Mouse (Mus musculus) spleen, adult 2 months (tissue): ENCODE measurements around the gene Zfp653. TPM values are rescaled to one million over a fixed set of nuclear protein-coding genes. Genes with fewer than 3 reads are reported as not detected.

ENCODE experiments used
- DNase-seq, 2 experiments: peaks; one replicate each; pipeline versions ENCODE4 v3.0.0 to v3.0.0-alpha.2; 2012 to 2021; ENCODE audit warnings: low spot score in 2 of 2, low read depth in 1 of 2
- H3K27ac ChIP-seq: fragments of 200-500 bp; 2 replicates; pipeline ENCODE4 v1.5.1; 2012; ENCODE audit warnings: low read length, inconsistent platforms; ENCODE audit not compliant: insufficient read depth
- H3K27me3 ChIP-seq: fragments of 200-500 bp; 2 replicates; pipeline ENCODE4 v1.6.1; 2012; ENCODE audit warnings: mild to moderate bottlenecking, moderate library complexity, low read length, inconsistent platforms; ENCODE audit not compliant: control insufficient read depth, insufficient read depth
- H3K36me3 ChIP-seq: fragments of 200-500 bp; 2 replicates; pipeline ENCODE4 v1.6.1; 2012; ENCODE audit warnings: mild to moderate bottlenecking, low read length, inconsistent platforms; ENCODE audit not compliant: control insufficient read depth, insufficient read depth
- H3K4me1 ChIP-seq: fragments of 200-500 bp; 2 replicates; pipeline ENCODE4 v1.6.1; 2011; ENCODE audit warnings: inconsistent platforms; ENCODE audit not compliant: control insufficient read depth, insufficient read depth, insufficient read length
- H3K4me3 ChIP-seq: fragments of 200-500 bp; 2 replicates; pipeline ENCODE4 v1.5.1; 2011; ENCODE audit warnings: mild to moderate bottlenecking, inconsistent platforms; ENCODE audit not compliant: insufficient read depth, insufficient read length; ENCODE audit errors: extremely low read depth
- CTCF ChIP-seq: fragments of 200-500 bp; IDR thresholded peaks from 2 replicates; pipeline ENCODE4 v1.5.1; 2011; ENCODE audit warnings: mild to moderate bottlenecking, inconsistent platforms; ENCODE audit not compliant: insufficient read depth, insufficient read length, insufficient replicate concordance; ENCODE audit errors: extremely low read depth
- POLR2A ChIP-seq: fragments of 200-500 bp; IDR thresholded peaks from 2 replicates; pipeline ENCODE4 v1.6.1; 2011; ENCODE audit warnings: low read depth, low read length, inconsistent platforms
- WGBS: fragments of 180-500 bp; shearing (Covaris S2); methylation state at CpG from one replicate; pipeline ENCODE4 v1.1.7; 2018; 5-methylcytosine and 5-hydroxymethylcytosine counted together
- polyA plus RNA-seq: library from polyadenylated mRNA; depleted of rRNA; stranded (reverse); fragments of >200 nt; gene quantifications from 2 replicates; pipeline ENCODE4 v1.2.3, GENCODE M21; 2012

Zfp653 gene
- polyA plus RNA-seq, 1 experiment, result 21.6 TPM

- 94% methylated on average over 9 of the region's 9 CpGs for WGBS
- no peak for DNase-seq
- H3K36me3 ChIP-seq, result peaks cover 12% of the 10 kb centered on the region
- no peak overlapping the region for H3K27ac ChIP-seq
- H3K4me3 ChIP-seq, result no peak overlapping the region
- H3K4me1 ChIP-seq, result peaks cover 6% of the 10 kb centered on the region; the same call in 1 of the 2 replicates
- H3K27me3 ChIP-seq, result peaks cover 5% of the 10 kb centered on the region
- TF ChIP-seq POLR2A, result no peak
- TF ChIP-seq CTCF, result no peak
Observed at GRCm38 (mm10) chr9:22057031-22057517, 14.1 kb downstream of the Zfp653 start.

- H3K27ac ChIP-seq, result no peak overlapping the region
- 78% methylated on average over 9 of the region's 9 CpGs for WGBS
- H3K4me3 ChIP-seq, result no peak overlapping the region
- peaks cover 6% of the 10 kb centered on the region for H3K4me1 ChIP-seq
- TF ChIP-seq POLR2A, result no peak
- TF ChIP-seq CTCF, result no peak
- peaks cover 12% of the 10 kb centered on the region for H3K36me3 ChIP-seq
- DNase-seq, result no peak
- peaks cover 12% of the 10 kb centered on the region for H3K27me3 ChIP-seq
Observed at GRCm38 (mm10) chr9:22056303-22056910, 14.8 kb downstream of the Zfp653 start.

GRCm38 (mm10) chr9:22055713-22056112, 15.5 kb downstream of the Zfp653 start:
- H3K4me3 ChIP-seq, result no peak overlapping the region
- no peak overlapping the region for H3K27ac ChIP-seq
- TF ChIP-seq CTCF (no peak), POLR2A (no peak)
- peaks cover 13% of the 10 kb centered on the region for H3K4me1 ChIP-seq
- WGBS, result 55% methylated on average over 29 of the region's 29 CpGs
- peaks cover 12% of the 10 kb centered on the region for H3K36me3 ChIP-seq
- DNase-seq, result no peak
- H3K27me3 ChIP-seq, result peaks cover 18% of the 10 kb centered on the region

DNA sequence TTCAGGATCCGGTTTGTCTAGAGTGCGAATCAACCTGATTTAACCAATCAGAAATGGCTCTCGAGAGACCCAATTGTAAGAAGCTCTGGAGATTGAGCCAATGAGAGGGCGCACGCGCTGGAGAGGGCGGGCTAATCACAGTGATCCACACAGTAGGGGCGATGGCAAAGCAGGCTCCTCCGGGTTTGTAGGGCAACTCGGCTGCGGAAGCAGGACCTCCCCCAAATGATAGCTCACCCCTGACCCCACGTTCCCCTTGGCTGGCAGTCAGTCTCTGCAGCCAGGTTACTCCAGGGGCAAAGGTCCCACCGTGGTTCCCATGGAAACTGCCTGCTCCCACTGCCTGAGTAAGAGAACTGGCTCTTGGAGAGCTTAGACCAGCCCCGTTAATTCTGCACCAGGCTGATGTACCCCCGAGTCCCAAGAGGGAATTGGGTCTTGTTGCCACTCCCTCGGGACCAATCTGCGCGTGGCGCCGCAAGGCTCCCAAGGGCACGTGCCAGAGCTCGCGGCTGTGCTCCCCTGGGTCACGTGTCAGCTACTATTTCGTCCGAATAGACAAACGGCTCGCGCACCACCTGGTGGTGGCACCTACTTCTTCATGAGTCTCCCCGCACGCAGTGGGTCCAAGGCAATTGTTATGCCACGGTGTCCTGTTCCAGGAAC, 16.6 kb downstream of the Zfp653 start:
- H3K27ac ChIP-seq, result no peak overlapping the region
- TF ChIP-seq POLR2A (no peak), CTCF (peak; percentile 64; the same call in 1 of the 2 replicates)
- H3K4me1 ChIP-seq, result peaks cover 16% of the 10 kb centered on the region
- peak; percentile 69 to 73 for DNase-seq
- H3K36me3 ChIP-seq, result peaks cover 12% of the 10 kb centered on the region
- H3K27me3 ChIP-seq, result peaks cover 23% of the 10 kb centered on the region
- 4% methylated on average over 32 of the region's 32 CpGs for WGBS
- peak overlapping the region; percentile 15; the same call in 1 of the 2 replicates for H3K4me3 ChIP-seq

GRCm38 (mm10) chr9:22053657-22054056, 17.5 kb downstream of the Zfp653 start:
- no peak overlapping the region for H3K4me3 ChIP-seq
- H3K27ac ChIP-seq, result no peak overlapping the region
- H3K4me1 ChIP-seq, result peaks cover 16% of the 10 kb centered on the region
- no peak for DNase-seq
- peaks cover 12% of the 10 kb centered on the region for H3K36me3 ChIP-seq
- TF ChIP-seq POLR2A (no peak), CTCF (no peak)
- 30% methylated on average over 6 of the region's 7 CpGs for WGBS
- H3K27me3 ChIP-seq, result peaks cover 23% of the 10 kb centered on the region

DNA sequence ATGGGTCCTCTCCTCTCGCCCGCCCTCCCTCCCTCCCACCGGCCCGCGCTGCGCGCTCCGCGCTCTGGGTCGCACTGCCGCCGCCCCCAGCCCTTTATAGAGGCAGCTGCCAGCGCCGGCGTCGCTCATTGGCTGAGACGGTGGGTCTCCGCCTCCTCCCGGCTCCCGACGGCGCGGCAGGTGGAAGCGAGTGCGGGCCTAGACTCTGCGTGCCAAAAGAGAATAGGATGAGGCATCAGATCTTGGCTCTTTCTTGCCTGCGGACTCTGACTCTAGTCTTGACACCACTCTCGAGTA, 19.3 kb downstream of the Zfp653 start, which contains the start of gene Elavl3:
TSS of gene Elavl3 (minus strand) at position 66 of the 297 bp plus-strand sequence.
- WGBS, result 5% methylated on average over 26 of the region's 28 CpGs
- Histone ChIP-seq H3K36me3 (0 out of 2 replicates have a peak, but pooled peaks cover under 1% of the 10 kb centered on the region), H3K27ac (no peak within 1 kb of the TSS), H3K4me1 (peaks cover 16% of the 10 kb centered on the region), H3K27me3 (peaks cover 23% of the 10 kb centered on the region), H3K4me3 (peak within 1 kb of the TSS; percentile 5; the same call in 1 of the 2 replicates)
- no peak for TF ChIP-seq POLR2A
- no peak for TF ChIP-seq CTCF
- no peak for DNase-seq
